Mouse (Mus musculus) spleen, adult 2 months (tissue): Measurements from ENCODE around the gene Wdr27.
"Not testable (repeated sequence)": the region's sequence is repeated elsewhere in the genome, so short reads cannot be mapped to it uniquely, and the experiment has no call there.

Source experiments
- CTCF ChIP-seq: fragments of 200-500 bp; IDR thresholded peaks from 2 replicates; pipeline ENCODE4 v1.5.1; 2011; ENCODE audit warnings: mild to moderate bottlenecking, inconsistent platforms; ENCODE audit not compliant: insufficient read depth, insufficient read length, insufficient replicate concordance; ENCODE audit errors: extremely low read depth
- POLR2A ChIP-seq: fragments of 200-500 bp; IDR thresholded peaks from 2 replicates; pipeline ENCODE4 v1.6.1; 2011; ENCODE audit warnings: low read depth, low read length, inconsistent platforms

DNA sequence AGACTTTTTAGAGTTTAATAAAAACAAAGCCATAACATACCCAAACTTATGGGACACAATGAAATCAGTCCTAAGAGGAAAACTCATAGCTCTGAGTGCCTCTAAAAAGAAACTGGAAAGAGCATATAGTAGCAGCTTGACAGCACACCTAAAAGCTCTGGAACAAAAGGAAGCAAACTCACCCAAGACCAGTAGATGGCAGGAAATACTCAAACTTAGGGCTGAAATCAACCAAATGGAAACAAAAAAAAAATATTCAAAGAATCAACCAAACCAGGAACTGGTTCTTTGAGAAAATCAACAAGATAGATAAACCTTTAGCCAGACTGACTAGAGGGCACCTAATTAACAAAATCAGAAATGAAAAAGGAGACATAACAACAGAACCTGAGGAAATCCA is 47.9 kb downstream of the Wdr27 start:
- not testable (repeated sequence) for TF ChIP-seq POLR2A, CTCF
